Mouse (Mus musculus): ENCODE results near the gene Tiam1. TPM values are rescaled to one million over a fixed set of nuclear protein-coding genes. Genes with fewer than 3 reads are reported as not detected.

The Tiam1 gene
- polyA plus RNA-seq, 2 experiments: 1.6 to 4.2 TPM

DNA sequence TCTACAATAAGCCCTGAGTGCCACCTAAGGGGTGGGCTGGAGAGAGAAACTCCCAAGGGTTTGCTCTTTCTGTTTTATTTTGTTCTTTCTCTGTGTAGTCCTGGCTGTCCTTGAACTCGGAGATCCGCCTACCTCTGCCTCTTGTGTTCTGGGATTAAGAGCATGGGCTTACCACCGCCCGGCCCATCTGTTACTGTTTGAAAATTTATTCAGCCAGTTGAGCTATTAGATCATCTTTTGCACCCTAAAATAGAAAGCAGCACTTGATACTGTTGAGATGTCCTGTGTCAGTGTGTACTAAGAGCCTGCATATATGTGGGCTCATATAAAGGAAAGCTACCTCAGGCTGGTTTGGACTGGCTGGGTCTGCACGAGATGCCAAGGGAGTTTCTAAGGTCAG lies 303.7 kb downstream of the Tiam1 start:
- Histone ChIP-seq H3K9ac (replicated peaks) (no peak overlapping the region), H3K4me2 (ENCODE audit: low read depth) (no peak overlapping the region), H3K9me3 (ENCODE audit: control insufficient read depth, low read length) (no peaks in the 10 kb centered on the region), H3K4me1 (replicated peaks; ENCODE audit: control insufficient read depth in 2 of 2, insufficient read depth in 2 of 2, low read length in 1 of 2) (no peaks in the 10 kb centered on the region), H3K27ac (no peak overlapping the region), H3K27me3 (ENCODE audit: control insufficient read depth, insufficient read depth, low read length) (no peaks in the 10 kb centered on the region), H3K36me3 (replicated peaks; ENCODE audit: control insufficient read depth, insufficient read depth, low read depth) (no peaks in the 10 kb centered on the region), H3K4me3 (ENCODE audit: insufficient read depth in 1 of 2, low read depth in 2 of 2, low read length in 2 of 2) (no peak overlapping the region)
- DNase-seq (ENCODE audit: low read depth in 3 of 3, low spot score in 3 of 3): no peak
- no peak for ATAC-seq (ENCODE audit: insufficient read depth)
- WGBS (ENCODE audit: insufficient replicate concordance): 67% methylated on average over 5 of the region's 5 CpGs
- TF ChIP-seq CTCF (IDR thresholded peaks at IDR 0.05; ENCODE audit: low read depth) (no peak), EP300 (IDR thresholded peaks at IDR 0.05; ENCODE audit: low read depth) (no peak)

DNA sequence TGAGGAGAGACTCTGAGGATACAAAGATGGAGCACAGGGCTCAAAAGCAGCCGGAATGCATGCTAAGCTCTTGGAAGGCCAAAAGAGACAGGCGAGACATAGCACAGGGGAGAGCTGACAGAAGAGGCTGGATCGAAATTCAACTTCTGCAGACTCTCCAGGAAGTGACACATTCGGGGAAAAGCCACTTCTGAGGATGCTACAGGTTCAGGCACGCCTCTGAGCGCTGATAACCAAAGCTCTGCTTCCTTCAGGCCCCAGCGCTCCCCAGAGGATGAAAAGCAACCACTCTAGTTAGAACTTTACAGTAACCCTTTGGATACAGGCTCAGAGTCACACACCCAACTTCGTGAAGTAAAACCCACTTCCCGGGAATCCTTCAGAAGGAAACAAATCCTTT lies 306.5 kb downstream of the Tiam1 start:
- Histone ChIP-seq H3K36me3 (replicated peaks; ENCODE audit: control insufficient read depth, insufficient read depth, low read depth) (no peaks in the 10 kb centered on the region), H3K4me2 (ENCODE audit: low read depth) (no peak overlapping the region), H3K27ac (no peak overlapping the region), H3K27me3 (ENCODE audit: control insufficient read depth, insufficient read depth, low read length) (no peaks in the 10 kb centered on the region), H3K9me3 (ENCODE audit: control insufficient read depth, low read length) (no peaks in the 10 kb centered on the region), H3K4me3 (ENCODE audit: insufficient read depth in 1 of 2, low read depth in 2 of 2, low read length in 2 of 2) (no peak overlapping the region), H3K4me1 (replicated peaks; ENCODE audit: control insufficient read depth in 2 of 2, insufficient read depth in 2 of 2, low read length in 1 of 2) (no peaks in the 10 kb centered on the region), H3K9ac (replicated peaks) (no peak overlapping the region)
- no peak for DNase-seq (ENCODE audit: low read depth in 3 of 3, low spot score in 3 of 3)
- ATAC-seq (ENCODE audit: insufficient read depth): no peak
- TF ChIP-seq CTCF (IDR thresholded peaks at IDR 0.05; ENCODE audit: low read depth) (no peak), EP300 (IDR thresholded peaks at IDR 0.05; ENCODE audit: low read depth) (no peak)
- 45% methylated on average over 9 of the region's 9 CpGs for WGBS (ENCODE audit: insufficient replicate concordance)

DNA sequence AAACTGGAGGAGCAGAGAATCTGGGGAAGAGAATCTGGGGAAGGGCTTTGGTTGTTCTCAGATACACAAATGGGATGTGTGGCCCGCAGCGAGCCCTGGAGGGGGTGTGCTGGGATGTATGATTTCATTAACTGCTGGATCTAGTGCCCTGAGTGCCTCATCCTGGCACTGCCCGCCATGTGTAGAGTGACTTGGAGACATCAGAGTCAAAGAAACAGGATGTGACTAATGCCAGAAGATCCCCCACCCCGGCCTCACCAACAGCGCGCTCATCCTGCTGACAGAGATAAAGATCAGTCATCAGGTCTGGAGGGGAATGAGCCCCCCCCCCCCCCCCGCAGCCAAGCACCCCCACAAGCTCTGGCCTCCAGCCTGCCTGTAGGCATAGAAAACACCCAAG lies 308.0 kb downstream of the Tiam1 start:
- H3K27ac ChIP-seq: no peak overlapping the region
- no peak overlapping the region for H3K9ac ChIP-seq (replicated peaks)
- TF ChIP-seq CTCF (IDR thresholded peaks at IDR 0.05; ENCODE audit: low read depth): no peak
- TF ChIP-seq EP300 (IDR thresholded peaks at IDR 0.05; ENCODE audit: low read depth): no peak
- no peaks in the 10 kb centered on the region for H3K36me3 ChIP-seq (replicated peaks; ENCODE audit: control insufficient read depth, insufficient read depth, low read depth)
- no peak overlapping the region for H3K4me3 ChIP-seq (ENCODE audit: insufficient read depth in 1 of 2, low read depth in 2 of 2, low read length in 2 of 2)
- WGBS (ENCODE audit: insufficient replicate concordance): 37% methylated on average over 7 of the region's 7 CpGs
- no peaks in the 10 kb centered on the region for H3K27me3 ChIP-seq (ENCODE audit: control insufficient read depth, insufficient read depth, low read length)
- H3K9me3 ChIP-seq (ENCODE audit: control insufficient read depth, low read length): no peaks in the 10 kb centered on the region
- no peak overlapping the region for H3K4me2 ChIP-seq (ENCODE audit: low read depth)
- DNase-seq (ENCODE audit: low read depth in 3 of 3, low spot score in 3 of 3) (no peak), ATAC-seq (ENCODE audit: insufficient read depth) (no peak)
- H3K4me1 ChIP-seq (replicated peaks; ENCODE audit: control insufficient read depth in 2 of 2, insufficient read depth in 2 of 2, low read length in 1 of 2): no peaks in the 10 kb centered on the region; a peak in 1 of 4 replicates

DNA sequence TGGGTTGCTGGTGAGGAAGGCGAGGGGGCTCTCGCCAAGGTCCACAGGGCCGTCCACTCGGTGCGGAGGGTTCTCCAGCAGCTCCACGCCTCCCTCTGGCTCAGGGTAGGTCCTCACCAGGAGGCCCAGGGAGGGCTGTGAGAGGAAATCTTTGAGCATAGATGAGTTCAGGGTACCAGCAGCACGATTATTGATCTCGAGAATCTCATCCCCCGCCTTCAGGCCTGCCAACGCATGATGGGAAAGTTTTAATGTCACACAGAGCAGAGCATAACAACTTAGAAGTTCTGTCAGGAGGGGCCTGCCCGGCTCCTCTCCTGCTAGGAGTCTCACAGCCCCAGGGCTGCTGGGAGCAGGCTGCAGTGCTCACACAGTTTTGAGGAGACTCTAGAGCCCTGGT lies 310.6 kb downstream of the Tiam1 start:
- Histone ChIP-seq H3K4me1 (replicated peaks; ENCODE audit: control insufficient read depth in 2 of 2, insufficient read depth in 2 of 2, low read length in 1 of 2) (peaks cover 0 to 11% of the 10 kb centered on the region in 2 experiments; a peak in 2 of 4 replicates), H3K4me2 (ENCODE audit: low read depth) (no peak overlapping the region), H3K27ac (no peak overlapping the region), H3K27me3 (ENCODE audit: control insufficient read depth, insufficient read depth, low read length) (no peaks in the 10 kb centered on the region), H3K36me3 (replicated peaks; ENCODE audit: control insufficient read depth, insufficient read depth, low read depth) (no peaks in the 10 kb centered on the region), H3K9me3 (ENCODE audit: control insufficient read depth, low read length) (no peaks in the 10 kb centered on the region), H3K4me3 (ENCODE audit: insufficient read depth in 1 of 2, low read depth in 2 of 2, low read length in 2 of 2) (no peak overlapping the region), H3K9ac (replicated peaks) (no peak overlapping the region)
- TF ChIP-seq CTCF (IDR thresholded peaks at IDR 0.05; ENCODE audit: low read depth): no peak
- TF ChIP-seq EP300 (IDR thresholded peaks at IDR 0.05; ENCODE audit: low read depth): no peak
- DNase-seq (ENCODE audit: low read depth in 3 of 3, low spot score in 3 of 3) (no peak), ATAC-seq (ENCODE audit: insufficient read depth) (no peak)
- WGBS (ENCODE audit: insufficient replicate concordance): 77% methylated on average over 11 of the region's 11 CpGs

DNA sequence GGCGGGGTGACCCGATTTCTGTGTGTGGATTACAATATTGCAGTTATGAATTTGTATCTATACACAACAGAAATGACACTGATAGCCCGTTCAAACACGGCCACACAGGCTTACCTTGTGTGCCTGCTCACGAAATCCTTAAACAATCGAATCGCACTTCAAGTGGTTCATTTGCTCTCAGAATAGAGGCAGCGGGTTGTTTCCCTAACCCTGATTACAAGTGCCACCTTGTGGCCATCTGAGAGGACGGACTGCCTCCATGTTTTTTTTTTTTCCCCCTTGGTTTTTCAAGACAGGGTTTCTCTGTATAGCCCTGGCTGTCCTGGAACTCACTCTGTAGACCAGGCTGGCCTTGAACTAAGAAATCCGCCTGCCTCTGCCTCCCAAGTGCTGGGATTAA lies 312.4 kb downstream of the Tiam1 start:
- no peak overlapping the region for H3K4me3 ChIP-seq (ENCODE audit: insufficient read depth in 1 of 2, low read depth in 2 of 2, low read length in 2 of 2)
- H3K27ac ChIP-seq: no peak overlapping the region
- peaks cover 0 to 11% of the 10 kb centered on the region in 2 experiments; a peak in 2 of 4 replicates for H3K4me1 ChIP-seq (replicated peaks; ENCODE audit: control insufficient read depth in 2 of 2, insufficient read depth in 2 of 2, low read length in 1 of 2)
- DNase-seq (ENCODE audit: low read depth in 3 of 3, low spot score in 3 of 3): no peak
- no peaks in the 10 kb centered on the region for H3K27me3 ChIP-seq (ENCODE audit: control insufficient read depth, insufficient read depth, low read length)
- no peaks in the 10 kb centered on the region for H3K9me3 ChIP-seq (ENCODE audit: control insufficient read depth, low read length)
- H3K9ac ChIP-seq (replicated peaks): no peak overlapping the region
- WGBS (ENCODE audit: insufficient replicate concordance): 17% methylated on average over 10 of the region's 10 CpGs
- no peak for ATAC-seq (ENCODE audit: insufficient read depth)
- peak; percentile 62 for TF ChIP-seq CTCF (IDR thresholded peaks at IDR 0.05; ENCODE audit: low read depth)
- TF ChIP-seq EP300 (IDR thresholded peaks at IDR 0.05; ENCODE audit: low read depth): no peak
- no peak overlapping the region; the same call in 1 of the 2 replicates for H3K4me2 ChIP-seq (ENCODE audit: low read depth)
- no peaks in the 10 kb centered on the region for H3K36me3 ChIP-seq (replicated peaks; ENCODE audit: control insufficient read depth, insufficient read depth, low read depth)

Measured in liver, embryonic 14.5 days (tissue).